Mouse (Mus musculus) limb, embryonic 10.5 days (tissue): Measurements from ENCODE around the gene Gna15. TPM values are rescaled to one million over a fixed set of nuclear protein-coding genes. Genes with fewer than 3 reads are reported as not detected.
A peak's percentile ranks its signal among the peaks of the same experiment; 100 is the strongest.

Experiments used
- DNase-seq: peaks from one replicate; pipeline ENCODE4 v3.0.0-alpha.2; 2017; ENCODE audit warnings: low spot score
- H3K27ac ChIP-seq: fragments of 300-500 bp; sonication (generic); 2 replicates; pipeline ENCODE4 v1.5.1; 2016; ENCODE audit warnings: mild to moderate bottlenecking
- H3K27me3 ChIP-seq: fragments of 300-500 bp; sonication (generic); 2 replicates; pipeline ENCODE4 v1.6.1; 2016; ENCODE audit warnings: low read depth, mild to moderate bottlenecking; ENCODE audit not compliant: poor library complexity, severe bottlenecking
- H3K36me3 ChIP-seq: fragments of 300-500 bp; sonication (generic); 2 replicates; pipeline ENCODE4 v1.6.1; 2016; ENCODE audit warnings: mild to moderate bottlenecking, moderate library complexity
- H3K4me1 ChIP-seq: fragments of 300-500 bp; sonication (generic); 2 replicates; pipeline ENCODE4 v1.6.1; 2016
- H3K4me3 ChIP-seq: fragments of 300-500 bp; sonication (generic); 2 replicates; pipeline ENCODE4 v1.5.1; 2016; ENCODE audit warnings: mild to moderate bottlenecking, moderate library complexity
- H3K9me3 ChIP-seq: fragments of 300-500 bp; sonication (generic); replicated peaks from 2 replicates; pipeline ENCODE4 v1.6.1; 2016; ENCODE audit warnings: mild to moderate bottlenecking
- WGBS: fragments of 180-500 bp; shearing (Covaris S2); methylation state at CpG from one replicate; pipeline ENCODE4 v1.1.7; 2016; 5-methylcytosine and 5-hydroxymethylcytosine counted together
- polyA plus RNA-seq: library from polyadenylated mRNA; unstranded; fragments of >200 nt; fragmentation: Nextera tagmentation; extraction: Ambion mirVana; gene quantifications from 2 replicates; pipeline ENCODE4 v1.2.1, GENCODE M21; 2016

Gna15 gene
- polyA plus RNA-seq, 1 experiment from 2014 or later = 0.80 TPM

- Histone ChIP-seq H3K36me3 (peaks cover 61% of the 10 kb centered on the region), H3K27ac (peak overlapping the region; percentile 85; the same call in 1 of the 2 replicates)
These were observed 39.5 kb upstream of the Gna15 start for GRCm38 (mm10) chr10:81563481-81563880.

GRCm38 (mm10) chr10:81562411-81562810, 38.4 kb upstream of the Gna15 start:
- Histone ChIP-seq H3K27ac (peak overlapping the region; percentile 37; the same call in 1 of the 2 replicates), H3K27me3 (peaks cover 35% of the 10 kb centered on the region), H3K4me1 (peaks cover 81% of the 10 kb centered on the region), H3K9me3 (no peaks in the 10 kb centered on the region), H3K4me3 (0 out of 2 replicates have a peak overlapping the region, but pooled peaks have one; percentile 13), H3K36me3 (peaks cover 59% of the 10 kb centered on the region)
- DNase-seq = no peak
- 84% methylated on average over 6 of the region's 6 CpGs for WGBS

More at GRCm38 (mm10) chr10:81563481-81563880, 39.5 kb upstream of the Gna15 start:
- H3K4me3 ChIP-seq = peak overlapping the region; percentile 49
- H3K4me1 ChIP-seq = peaks cover 91% of the 10 kb centered on the region
- H3K9me3 ChIP-seq = no peaks in the 10 kb centered on the region
- WGBS = 39% methylated on average over 6 of the region's 6 CpGs
- H3K27me3 ChIP-seq = peaks cover 40% of the 10 kb centered on the region
- no peak for DNase-seq

GRCm38 (mm10) chr10:81560719-81561459, 36.9 kb upstream of the Gna15 start:
- H3K27ac ChIP-seq = peak overlapping the region; percentile 99
- H3K4me3 ChIP-seq = peak overlapping the region; percentile 93
- H3K36me3 ChIP-seq = peaks cover 44% of the 10 kb centered on the region
- H3K27me3 ChIP-seq = peaks cover 20% of the 10 kb centered on the region
- peaks cover 68% of the 10 kb centered on the region for H3K4me1 ChIP-seq
- WGBS = 6% methylated on average over 16 of the region's 16 CpGs
- DNase-seq = peak; percentile 63
- H3K9me3 ChIP-seq = no peaks in the 10 kb centered on the region

- H3K36me3 ChIP-seq = peaks cover 34% of the 10 kb centered on the region
- H3K4me3 ChIP-seq = peak overlapping the region; percentile 93
- DNase-seq = peak; percentile 67
- no peaks in the 10 kb centered on the region for H3K9me3 ChIP-seq
- H3K4me1 ChIP-seq = peaks cover 62% of the 10 kb centered on the region
- peak overlapping the region; percentile 99 for H3K27ac ChIP-seq
- WGBS = 3% methylated on average over 34 of the region's 36 CpGs
- peaks cover 10% of the 10 kb centered on the region for H3K27me3 ChIP-seq
These were observed 35.9 kb upstream of the Gna15 start for GRCm38 (mm10) chr10:81559627-81560539.

- H3K27me3 ChIP-seq = 0 out of 2 replicates have a peak, but pooled peaks cover 7% of the 10 kb centered on the region
- no peaks in the 10 kb centered on the region for H3K9me3 ChIP-seq
- DNase-seq = peak; percentile 74
- WGBS = 2% methylated on average over 23 of the region's 53 CpGs
- H3K4me3 ChIP-seq = peak within 1 kb of the TSS; percentile 93
- peaks cover 55% of the 10 kb centered on the region for H3K4me1 ChIP-seq
- H3K36me3 ChIP-seq = peaks cover 27% of the 10 kb centered on the region
- peak within 1 kb of the TSS; percentile 99 for H3K27ac ChIP-seq
These were observed 35.2 kb upstream of the Gna15 start, which contains the start of gene Aes for GRCm38 (mm10) chr10:81559163-81559626. Gene Aes, plus strand, starts transcription at chr10:81559488.

- H3K27me3 ChIP-seq = 0 out of 2 replicates have a peak, but pooled peaks cover 7% of the 10 kb centered on the region
- WGBS = 19% methylated on average over 1 of the region's 1 CpGs
These were observed 33.5 kb upstream of the Gna15 start for GRCm38 (mm10) chr10:81557491-81557890.

GRCm38 (mm10) chr10:81556282-81556681, 32.3 kb upstream of the Gna15 start:
- peaks cover 36% of the 10 kb centered on the region for H3K4me1 ChIP-seq
- 0 out of 2 replicates have a peak, but pooled peaks cover 7% of the 10 kb centered on the region for H3K27me3 ChIP-seq
- no peaks in the 10 kb centered on the region for H3K9me3 ChIP-seq
- no peak for DNase-seq
- peaks cover 4% of the 10 kb centered on the region for H3K36me3 ChIP-seq
- H3K4me3 ChIP-seq = no peak overlapping the region
- H3K27ac ChIP-seq = no peak overlapping the region
- WGBS = 79% methylated on average over 3 of the region's 3 CpGs

More at GRCm38 (mm10) chr10:81557491-81557890, 33.5 kb upstream of the Gna15 start:
- peaks cover 17% of the 10 kb centered on the region for H3K36me3 ChIP-seq
- no peak for DNase-seq
- no peaks in the 10 kb centered on the region for H3K9me3 ChIP-seq
- H3K27ac ChIP-seq = no peak overlapping the region
- H3K4me3 ChIP-seq = no peak overlapping the region
- peaks cover 38% of the 10 kb centered on the region for H3K4me1 ChIP-seq

GRCm38 (mm10) chr10:81553807-81554755, 30.1 kb upstream of the Gna15 start:
- H3K9me3 ChIP-seq = no peaks in the 10 kb centered on the region
- H3K27me3 ChIP-seq = no peaks in the 10 kb centered on the region
- H3K27ac ChIP-seq = no peak overlapping the region
- 83% methylated on average over 6 of the region's 6 CpGs for WGBS
- DNase-seq = no peak
- H3K4me3 ChIP-seq = no peak overlapping the region
- peaks cover 16% of the 10 kb centered on the region for H3K4me1 ChIP-seq
- no peaks in the 10 kb centered on the region for H3K36me3 ChIP-seq

GRCm38 (mm10) chr10:81553232-81553631, 29.2 kb upstream of the Gna15 start:
- no peak overlapping the region for H3K27ac ChIP-seq
- H3K9me3 ChIP-seq = no peaks in the 10 kb centered on the region
- peaks cover 11% of the 10 kb centered on the region for H3K4me1 ChIP-seq
- no peaks in the 10 kb centered on the region for H3K27me3 ChIP-seq
- no peak for DNase-seq
- no peaks in the 10 kb centered on the region for H3K36me3 ChIP-seq
- H3K4me3 ChIP-seq = no peak overlapping the region
- 81% methylated on average over 5 of the region's 5 CpGs for WGBS

GRCm38 (mm10) chr10:81551597-81552102, 27.6 kb upstream of the Gna15 start:
- Histone ChIP-seq H3K27ac (peak overlapping the region; percentile 39; the same call in 1 of the 2 replicates), H3K4me1 (peaks cover 11% of the 10 kb centered on the region), H3K36me3 (no peaks in the 10 kb centered on the region), H3K27me3 (no peaks in the 10 kb centered on the region), H3K9me3 (no peaks in the 10 kb centered on the region), H3K4me3 (no peak overlapping the region)
- peak; percentile 84 for DNase-seq
- 8% methylated on average over 12 of the region's 12 CpGs for WGBS

- Histone ChIP-seq H3K27me3 (no peaks in the 10 kb centered on the region), H3K9me3 (no peaks in the 10 kb centered on the region), H3K4me1 (peaks cover 14% of the 10 kb centered on the region), H3K36me3 (no peaks in the 10 kb centered on the region), H3K4me3 (no peak overlapping the region), H3K27ac (peak overlapping the region; percentile 53)
- peak; percentile 88 for DNase-seq
- 10% methylated on average over 7 of the region's 7 CpGs for WGBS
These were observed 26.2 kb upstream of the Gna15 start for GRCm38 (mm10) chr10:81550257-81550656.
